Mouse (Mus musculus): ENCODE measurements around the gene Cript. TPM values are rescaled to one million over a fixed set of nuclear protein-coding genes. Genes with fewer than 3 reads are reported as not detected.
"Not testable (repeated sequence)": the region's sequence is repeated elsewhere in the genome, so short reads cannot be mapped to it uniquely, and the experiment has no call there.

The Cript gene
- polyA plus RNA-seq, 1 experiment from 2014 or later = 258 TPM

DNA sequence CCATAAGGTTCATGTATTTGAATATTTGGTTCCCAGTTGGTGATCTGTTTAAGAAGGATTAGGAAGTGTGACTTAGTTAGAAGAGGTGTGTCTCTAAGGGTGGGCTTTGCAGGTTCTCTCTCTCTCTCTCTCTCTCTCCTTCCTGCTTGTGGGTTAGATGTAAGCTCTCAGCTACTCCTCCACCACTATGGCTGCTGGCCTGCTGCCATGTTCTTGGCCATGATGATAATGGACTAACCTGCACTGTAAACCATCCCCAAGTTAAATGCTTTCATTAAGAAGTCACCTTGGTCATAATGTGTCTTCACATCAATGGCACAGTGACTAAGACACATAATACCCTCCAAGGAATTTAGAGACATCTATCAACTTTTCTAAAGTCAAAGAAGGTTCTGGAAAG lies 48.1 kb downstream of the Cript start:
- no peak for ATAC-seq (ENCODE audit: low read depth)
- Histone ChIP-seq H3K4me1 (replicated peaks) (no peaks in the 10 kb centered on the region), H3K9me3 (no peaks in the 10 kb centered on the region), H3K9ac (no peak overlapping the region), H3K27me3 (no peaks in the 10 kb centered on the region), H3K36me3 (no peaks in the 10 kb centered on the region), H3K4me3 (no peak overlapping the region), H3K4me2 (no peak overlapping the region), H3K27ac (replicated peaks) (no peak overlapping the region)

DNA sequence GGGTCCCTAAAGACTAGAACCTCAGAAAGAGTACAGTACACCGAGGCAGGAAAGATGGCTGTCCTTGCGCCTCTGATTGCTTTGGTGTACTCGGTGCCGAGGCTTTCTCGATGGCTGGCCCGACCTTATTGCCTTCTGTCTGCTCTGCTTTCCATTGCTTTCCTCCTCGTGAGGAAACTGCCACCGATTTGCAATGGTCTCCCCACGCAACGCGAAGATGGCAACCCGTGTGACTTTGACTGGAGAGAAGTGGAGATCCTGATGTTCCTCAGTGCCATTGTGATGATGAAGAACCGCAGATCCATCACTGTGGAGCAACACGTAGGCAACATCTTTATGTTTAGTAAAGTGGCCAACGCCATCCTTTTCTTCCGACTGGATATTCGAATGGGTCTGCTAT lies 52.9 kb downstream of the Cript start:
- H3K27ac ChIP-seq (replicated peaks); ATAC-seq (ENCODE audit: low read depth); H3K4me1 ChIP-seq (replicated peaks); H3K4me2 ChIP-seq; H3K4me3 ChIP-seq; H3K9ac ChIP-seq; H3K9me3 ChIP-seq; H3K27me3 ChIP-seq; H3K36me3 ChIP-seq: not testable (repeated sequence)
- WGBS = 92% methylated on average over 17 of the region's 17 CpGs

DNA sequence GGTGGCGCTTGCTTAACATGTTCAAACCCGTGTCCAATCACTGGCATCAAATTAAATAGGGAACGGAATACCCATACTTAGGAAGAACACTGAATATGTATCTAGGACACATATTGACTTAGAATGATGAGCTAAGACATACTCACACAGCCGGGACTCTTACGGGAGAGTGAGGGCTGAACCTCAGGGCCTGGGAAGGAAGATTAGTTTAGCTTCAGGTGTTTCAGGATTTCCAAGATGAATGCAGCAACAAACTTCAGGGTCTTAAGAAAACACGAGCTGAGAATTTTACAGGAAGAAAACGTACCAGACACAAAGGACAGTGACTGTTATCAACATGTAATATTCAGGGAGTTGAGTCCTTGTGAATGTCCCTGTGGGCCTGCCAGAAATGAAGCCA lies 55.4 kb downstream of the Cript start:
- no peak overlapping the region for H3K27ac ChIP-seq (replicated peaks)
- no peaks in the 10 kb centered on the region for H3K27me3 ChIP-seq
- H3K9ac ChIP-seq = no peak overlapping the region
- H3K36me3 ChIP-seq = no peaks in the 10 kb centered on the region
- no peak for ATAC-seq (ENCODE audit: low read depth)
- H3K4me3 ChIP-seq = no peak overlapping the region
- no peaks in the 10 kb centered on the region for H3K9me3 ChIP-seq
- 92% methylated on average over 7 of the region's 7 CpGs for WGBS
- H3K4me2 ChIP-seq = no peak overlapping the region
- H3K4me1 ChIP-seq (replicated peaks) = no peaks in the 10 kb centered on the region

DNA sequence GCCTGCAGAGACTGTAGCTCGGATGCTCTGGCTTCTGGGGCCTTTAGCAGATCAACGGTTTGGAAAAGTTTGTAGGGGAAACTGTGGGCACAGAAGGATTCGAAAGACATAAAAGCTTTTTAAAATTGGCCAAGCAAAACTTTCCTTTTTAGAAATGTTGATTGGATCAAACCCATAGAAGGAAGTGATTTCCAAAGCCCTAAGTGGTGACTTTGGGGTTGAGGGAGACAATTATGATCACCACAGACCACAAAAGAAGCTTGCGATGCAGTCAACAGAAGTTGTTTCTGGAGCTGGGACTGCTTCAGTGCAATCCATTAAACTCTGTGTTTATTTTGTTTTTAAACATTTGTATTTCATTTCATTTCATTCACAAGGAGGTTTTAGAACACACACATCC lies 57.2 kb downstream of the Cript start:
- Histone ChIP-seq H3K4me2 (no peak overlapping the region), H3K27ac (replicated peaks) (no peak overlapping the region), H3K27me3 (no peaks in the 10 kb centered on the region), H3K4me3 (no peak overlapping the region), H3K36me3 (no peaks in the 10 kb centered on the region), H3K9me3 (no peaks in the 10 kb centered on the region), H3K4me1 (replicated peaks) (no peaks in the 10 kb centered on the region), H3K9ac (no peak overlapping the region)
- WGBS = 90% methylated on average over 4 of the region's 4 CpGs
- ATAC-seq (ENCODE audit: low read depth) = no peak

DNA sequence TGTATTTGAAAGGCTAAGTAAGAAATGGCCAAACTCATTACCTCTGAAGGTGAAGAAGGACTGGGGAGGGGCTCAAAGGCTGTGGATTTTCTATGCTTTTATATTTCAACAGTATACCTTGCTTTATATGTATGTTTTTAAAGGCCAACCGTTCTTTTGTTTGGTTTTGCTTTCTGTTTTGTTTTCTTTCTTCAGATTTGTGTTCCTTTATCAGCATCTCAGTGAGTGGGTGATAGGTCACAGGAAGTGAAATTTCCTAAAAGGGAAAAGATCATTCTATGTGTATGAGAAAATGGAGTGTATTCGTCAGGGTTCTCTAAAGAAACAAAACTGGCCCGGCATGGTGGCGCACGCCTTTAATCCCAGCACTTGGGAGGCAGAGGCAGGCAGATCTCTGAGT lies 58.3 kb downstream of the Cript start:
- Histone ChIP-seq H3K9me3 (no peaks in the 10 kb centered on the region), H3K4me1 (replicated peaks) (no peaks in the 10 kb centered on the region), H3K4me2 (no peak overlapping the region), H3K4me3 (no peak overlapping the region), H3K36me3 (no peaks in the 10 kb centered on the region), H3K27ac (replicated peaks) (no peak overlapping the region), H3K27me3 (no peaks in the 10 kb centered on the region), H3K9ac (no peak overlapping the region)
- WGBS = 89% methylated on average over 5 of the region's 5 CpGs
- no peak for ATAC-seq (ENCODE audit: low read depth)

Other genes starting within 250 kb of the Cript start
- not detected in 2 replicates for gene Tmem247, start 108.2 kb upstream of the Cript start, polyA plus RNA-seq (2015; fragmentation: Nextera tagmentation; extraction: Ambion mirVana)
- not detected in 2 replicates for gene Atp6v1e2, start 77.7 kb upstream of the Cript start, polyA plus RNA-seq (2015; fragmentation: Nextera tagmentation; extraction: Ambion mirVana)
- 8.7 and 10.5 TPM in 2 replicates for gene Rhoq, start 62.5 kb upstream of the Cript start, polyA plus RNA-seq (2015; fragmentation: Nextera tagmentation; extraction: Ambion mirVana)
- 35.4 and 39.5 TPM in 2 replicates for gene Pigf, start 144 bp upstream of the Cript start, polyA plus RNA-seq (2015; fragmentation: Nextera tagmentation; extraction: Ambion mirVana)
- gene Socs5, start 82.1 kb downstream of the Cript start, polyA plus RNA-seq (2015; fragmentation: Nextera tagmentation; extraction: Ambion mirVana) = 14.0 and 15.7 TPM in 2 replicates
- gene Mcfd2, start 240.4 kb downstream of the Cript start, polyA plus RNA-seq (2015; fragmentation: Nextera tagmentation; extraction: Ambion mirVana) = 45.4 and 51.5 TPM in 2 replicates